Mouse (Mus musculus) midbrain, embryonic 16.5 days (tissue): ENCODE data around the gene Mecom. TPM values are rescaled to one million over a fixed set of nuclear protein-coding genes. Genes with fewer than 3 reads are reported as not detected.

ENCODE experiments used
- ATAC-seq: fragments of 200-750 bp; cut with Nextera tagmentation; 2 replicates; pipeline ENCODE4 v1.8.0; 2017; ENCODE audit warnings: moderate TSS enrichment
- H3K27ac ChIP-seq: fragments of 300-500 bp; sonication (generic); 2 replicates; pipeline ENCODE4 v1.5.1; 2014; ENCODE audit warnings: mild to moderate bottlenecking, low read length, mixed read lengths
- H3K27me3 ChIP-seq: fragments of 300-500 bp; sonication (generic); 2 replicates; pipeline ENCODE4 v1.6.1; 2014; ENCODE audit warnings: low read depth, low read length, mixed read lengths; ENCODE audit not compliant: control insufficient read depth, insufficient read depth
- H3K36me3 ChIP-seq: fragments of 300-500 bp; sonication (generic); 2 replicates; pipeline ENCODE4 v1.6.1; 2014; ENCODE audit warnings: mild to moderate bottlenecking, low read length, moderate library complexity, mixed read lengths; ENCODE audit not compliant: control insufficient read depth, insufficient read depth
- H3K4me1 ChIP-seq: fragments of 300-500 bp; sonication (generic); 2 replicates; pipeline ENCODE4 v1.6.1; 2014; ENCODE audit warnings: mild to moderate bottlenecking, low read length, mixed read lengths; ENCODE audit not compliant: control insufficient read depth, insufficient read depth
- H3K4me2 ChIP-seq: fragments of 300-500 bp; sonication (generic); 2 replicates; pipeline ENCODE4 v1.6.1; 2014; ENCODE audit warnings: mild to moderate bottlenecking, low read length, mixed read lengths
- H3K4me3 ChIP-seq: fragments of 300-500 bp; sonication (generic); 2 replicates; pipeline ENCODE4 v1.5.1; 2014; ENCODE audit warnings: low read depth, mild to moderate bottlenecking, low read length, moderate library complexity, mixed read lengths
- H3K9ac ChIP-seq: fragments of 300-500 bp; sonication (generic); 2 replicates; pipeline ENCODE4 v1.6.1; 2014; ENCODE audit warnings: low read depth, low read length, mixed read lengths
- H3K9me3 ChIP-seq: fragments of 300-500 bp; sonication (generic); replicated peaks from 2 replicates; pipeline ENCODE4 v1.6.1; 2014; ENCODE audit warnings: mild to moderate bottlenecking, low read length, mixed read lengths; ENCODE audit not compliant: control insufficient read depth, poor library complexity, severe bottlenecking
- WGBS: fragments of 180-500 bp; shearing (Covaris S2); extraction: QIAGEN DNeasy Blood & Tissue Kit; methylation state at CpG from one replicate; pipeline ENCODE4 v1.1.7; 2014; 5-methylcytosine and 5-hydroxymethylcytosine counted together
- polyA plus RNA-seq: library from polyadenylated mRNA; unstranded; fragments of >200 nt; fragmentation: Nextera tagmentation; extraction: Ambion mirVana; gene quantifications from 2 replicates; pipeline ENCODE4 v1.2.1, GENCODE M21; 2015

The Mecom gene
- polyA plus RNA-seq, 1 experiment from 2014 or later: 4.0 TPM

DNA sequence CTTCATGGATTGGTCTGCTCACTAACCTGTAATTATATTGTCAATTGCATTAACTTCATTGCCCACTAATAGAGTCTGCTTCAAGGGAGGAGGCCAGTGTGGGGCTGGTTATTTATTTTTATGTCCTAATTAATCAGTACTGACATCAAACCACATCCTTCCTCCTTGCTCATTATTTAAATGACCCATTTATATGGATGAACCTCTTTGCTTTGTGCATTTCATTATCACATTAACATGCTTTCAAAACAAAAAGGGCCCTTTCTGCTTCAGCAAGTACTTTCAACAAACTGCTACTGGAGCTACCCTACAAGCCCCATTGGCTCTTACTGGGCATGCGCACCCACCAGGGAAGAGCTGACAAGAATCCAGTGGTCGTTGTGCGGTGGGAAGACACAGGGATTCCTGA is 393.9 kb downstream of the Mecom start:
- WGBS: 43% methylated on average over 3 of the region's 3 CpGs
- H3K27ac ChIP-seq: no peak overlapping the region
- H3K27me3 ChIP-seq: no peaks in the 10 kb centered on the region
- H3K9ac ChIP-seq: no peak overlapping the region
- ATAC-seq: no peak
- no peaks in the 10 kb centered on the region for H3K9me3 ChIP-seq
- H3K4me1 ChIP-seq: 0 out of 2 replicates have a peak, but pooled peaks cover 2% of the 10 kb centered on the region
- H3K36me3 ChIP-seq: no peaks in the 10 kb centered on the region
- H3K4me2 ChIP-seq: no peak overlapping the region
- H3K4me3 ChIP-seq: no peak overlapping the region

DNA sequence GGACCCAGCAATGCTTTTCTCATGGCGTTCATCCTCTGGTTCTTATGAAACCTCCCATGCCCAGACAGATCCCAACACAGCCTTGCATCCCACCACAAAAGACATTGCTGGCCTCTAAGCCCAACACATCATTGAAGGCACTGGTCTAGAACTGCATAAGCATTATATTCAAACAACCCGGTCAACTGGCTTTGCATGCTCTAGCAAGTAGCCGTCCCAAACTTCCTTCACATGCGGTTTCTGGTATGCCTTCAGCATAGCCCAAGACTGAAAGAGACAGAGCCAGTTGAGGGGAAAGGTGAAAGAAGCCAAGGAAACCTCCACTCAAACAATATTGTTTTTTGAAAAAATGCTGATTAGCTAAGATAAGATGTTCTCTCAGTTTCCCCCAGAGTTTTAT is 397.7 kb downstream of the Mecom start:
- no peaks in the 10 kb centered on the region for H3K36me3 ChIP-seq
- no peak overlapping the region for H3K4me3 ChIP-seq
- WGBS: 92% methylated on average over 4 of the region's 4 CpGs
- no peaks in the 10 kb centered on the region for H3K27me3 ChIP-seq
- 0 out of 2 replicates have a peak, but pooled peaks cover 2% of the 10 kb centered on the region for H3K4me1 ChIP-seq
- no peak overlapping the region for H3K27ac ChIP-seq
- no peak overlapping the region for H3K9ac ChIP-seq
- no peak for ATAC-seq
- H3K4me2 ChIP-seq: no peak overlapping the region
- H3K9me3 ChIP-seq: no peaks in the 10 kb centered on the region

DNA sequence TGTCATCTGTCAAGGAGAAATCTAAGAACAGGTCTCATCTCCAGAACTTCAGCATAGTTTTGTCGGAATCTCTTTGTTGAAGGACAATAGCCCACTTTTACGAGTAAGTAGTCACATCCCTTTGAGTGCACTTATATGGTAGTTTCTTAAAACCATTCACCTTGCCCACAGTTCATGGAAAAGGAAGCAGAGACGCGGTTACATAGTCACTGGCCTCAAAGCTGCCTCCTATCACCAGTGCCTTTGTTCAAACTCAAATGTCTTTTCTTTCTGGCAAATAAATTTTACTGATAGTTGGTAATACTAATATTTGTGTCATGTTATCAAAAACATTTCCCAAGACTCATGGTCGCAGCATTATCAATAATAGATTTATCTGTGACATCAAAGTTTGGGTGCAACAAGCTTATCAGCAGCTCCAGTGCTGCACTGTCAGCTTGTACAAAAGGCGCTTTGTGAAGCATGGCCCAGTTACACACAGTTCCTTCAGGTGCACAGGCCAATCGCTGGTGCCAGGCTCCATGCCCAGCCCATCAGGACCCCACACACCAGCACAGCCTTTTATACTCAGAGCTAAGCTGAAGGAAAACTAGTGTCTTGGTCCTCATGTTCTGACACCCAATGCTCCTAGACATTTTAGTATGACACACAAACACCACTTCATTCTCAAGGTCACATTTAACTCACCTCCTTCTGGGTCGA is 399.3 kb downstream of the Mecom start:
- WGBS: 90% methylated on average over 8 of the region's 8 CpGs
- Histone ChIP-seq H3K4me2 (no peak overlapping the region), H3K27me3 (no peaks in the 10 kb centered on the region), H3K9me3 (no peaks in the 10 kb centered on the region), H3K27ac (no peak overlapping the region), H3K4me3 (no peak overlapping the region), H3K4me1 (no peaks in the 10 kb centered on the region), H3K36me3 (no peaks in the 10 kb centered on the region), H3K9ac (no peak overlapping the region)
- no peak for ATAC-seq

DNA sequence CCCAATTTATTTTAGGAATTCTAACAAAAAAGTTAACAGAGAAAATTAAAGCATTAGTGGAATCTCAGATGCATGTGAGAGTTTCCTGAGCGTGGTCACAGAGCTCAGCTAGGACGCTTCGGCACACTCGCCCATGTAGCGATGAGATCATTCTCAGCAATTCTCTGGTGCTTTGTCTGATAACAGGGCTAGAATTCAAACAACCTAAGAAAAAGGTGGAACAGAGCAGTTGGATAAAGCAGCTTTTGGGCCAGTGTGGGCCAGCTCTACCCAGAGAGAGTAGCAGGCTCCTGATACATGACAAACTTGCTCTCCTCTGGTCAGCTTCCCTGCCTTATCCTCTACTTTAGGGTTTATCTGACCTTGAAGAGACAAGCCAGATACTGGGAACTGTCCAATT is 402.8 kb downstream of the Mecom start:
- Histone ChIP-seq H3K4me3 (no peak overlapping the region), H3K27me3 (no peaks in the 10 kb centered on the region), H3K4me1 (no peaks in the 10 kb centered on the region), H3K4me2 (no peak overlapping the region), H3K36me3 (no peaks in the 10 kb centered on the region), H3K9ac (no peak overlapping the region), H3K27ac (no peak overlapping the region), H3K9me3 (no peaks in the 10 kb centered on the region)
- WGBS: 74% methylated on average over 5 of the region's 5 CpGs
- no peak for ATAC-seq

DNA sequence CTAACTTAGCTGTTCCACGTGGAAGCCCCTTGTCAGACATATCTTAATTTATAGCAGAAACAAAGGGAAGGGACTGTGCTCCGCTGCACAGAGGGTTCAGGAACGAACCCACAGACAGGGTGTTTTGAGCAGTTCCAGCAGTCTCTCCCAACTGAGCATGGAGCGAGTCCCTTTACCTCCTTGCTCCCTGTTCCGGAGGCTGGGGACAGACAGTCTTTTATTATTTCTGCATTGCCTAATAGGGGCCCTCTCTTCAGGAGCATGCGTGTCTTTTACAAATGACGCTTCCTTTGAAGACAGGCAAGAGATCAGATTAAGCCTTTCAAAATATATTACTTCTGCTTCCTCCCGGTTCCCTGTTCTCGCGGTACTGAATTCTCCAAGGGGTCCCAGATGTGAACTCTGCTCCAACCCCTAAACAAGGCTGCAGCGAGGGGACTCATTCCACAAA is 403.8 kb downstream of the Mecom start:
- no peak for ATAC-seq
- Histone ChIP-seq H3K4me1 (no peaks in the 10 kb centered on the region), H3K4me2 (no peak overlapping the region), H3K4me3 (no peak overlapping the region), H3K9me3 (no peaks in the 10 kb centered on the region), H3K9ac (no peak overlapping the region), H3K27ac (no peak overlapping the region), H3K27me3 (no peaks in the 10 kb centered on the region), H3K36me3 (no peaks in the 10 kb centered on the region)
- 16% methylated on average over 11 of the region's 11 CpGs for WGBS

DNA sequence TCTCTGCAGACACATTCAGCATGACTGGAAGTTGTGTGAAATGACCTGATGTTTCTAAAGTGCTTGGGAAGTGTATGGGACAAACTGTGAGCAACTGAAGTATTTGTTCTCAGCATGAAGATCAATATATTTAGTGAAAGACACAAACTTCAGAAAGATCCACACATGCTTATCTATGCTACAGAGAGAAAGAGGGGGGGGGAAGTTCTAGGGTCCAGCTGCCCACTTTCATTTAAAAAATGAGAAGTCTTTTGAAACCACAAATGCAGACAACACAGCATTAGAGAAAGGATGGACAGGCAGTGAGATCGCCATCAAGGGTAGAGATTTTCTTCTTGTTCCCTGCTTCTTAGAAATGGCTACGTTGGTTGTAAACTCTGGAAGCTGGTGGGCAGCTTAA is 404.4 kb downstream of the Mecom start:
- Histone ChIP-seq H3K9ac (no peak overlapping the region), H3K9me3 (no peaks in the 10 kb centered on the region), H3K4me3 (no peak overlapping the region), H3K4me1 (no peaks in the 10 kb centered on the region), H3K4me2 (no peak overlapping the region), H3K27me3 (no peaks in the 10 kb centered on the region), H3K27ac (no peak overlapping the region), H3K36me3 (no peaks in the 10 kb centered on the region)
- WGBS: 78% methylated on average over 2 of the region's 2 CpGs
- ATAC-seq: no peak

DNA sequence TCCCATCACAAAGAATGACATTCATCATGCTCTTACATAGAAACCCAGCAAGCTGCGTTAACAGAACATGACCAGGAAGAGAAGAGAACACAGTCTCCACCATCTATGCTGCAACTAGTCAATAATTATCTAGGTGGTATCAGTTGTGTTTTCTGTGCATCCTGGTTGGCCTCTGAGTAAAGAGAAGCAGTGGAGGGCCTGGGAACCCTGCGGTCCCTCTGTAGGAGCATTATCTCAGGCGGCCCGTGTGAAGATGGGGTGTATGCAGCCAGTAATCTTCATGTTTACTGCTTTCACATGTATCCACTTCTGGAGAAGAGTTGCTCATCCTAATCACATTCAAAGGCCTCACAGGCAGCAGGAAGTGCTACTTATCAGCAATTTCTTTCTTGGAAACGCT is 407.5 kb downstream of the Mecom start:
- Histone ChIP-seq H3K9ac (no peak overlapping the region), H3K4me3 (no peak overlapping the region), H3K9me3 (no peaks in the 10 kb centered on the region), H3K27ac (no peak overlapping the region), H3K27me3 (no peaks in the 10 kb centered on the region), H3K4me1 (no peaks in the 10 kb centered on the region), H3K36me3 (no peaks in the 10 kb centered on the region), H3K4me2 (no peak overlapping the region)
- no peak for ATAC-seq
- whole genome bisulfite sequencing: 87% methylated on average over 5 of the region's 5 CpGs

DNA sequence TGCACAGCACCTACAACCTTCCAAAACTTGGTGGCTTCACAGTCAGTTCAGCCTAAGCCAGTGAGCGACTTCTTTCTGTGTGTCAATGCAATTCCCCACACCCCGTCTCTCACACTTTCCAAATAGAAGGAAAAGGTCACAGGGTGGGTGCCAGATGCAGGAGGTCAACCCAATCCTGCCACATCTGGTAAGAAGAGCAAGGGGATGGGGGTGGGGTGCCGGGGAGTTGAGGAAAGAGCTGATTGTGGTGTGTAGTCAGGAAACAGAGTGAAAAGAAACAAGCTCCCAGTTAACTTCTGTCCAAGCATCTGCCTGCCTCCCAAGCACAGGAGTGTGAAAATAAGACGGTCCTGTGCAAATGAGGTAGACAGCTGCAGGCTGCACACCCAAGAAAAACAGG is 408.1 kb downstream of the Mecom start:
- Histone ChIP-seq H3K9me3 (no peaks in the 10 kb centered on the region), H3K27ac (no peak overlapping the region), H3K27me3 (no peaks in the 10 kb centered on the region), H3K36me3 (no peaks in the 10 kb centered on the region), H3K4me3 (no peak overlapping the region), H3K4me1 (no peaks in the 10 kb centered on the region), H3K4me2 (no peak overlapping the region), H3K9ac (no peak overlapping the region)
- ATAC-seq: no peak
- WGBS: 73% methylated on average over 4 of the region's 4 CpGs

DNA sequence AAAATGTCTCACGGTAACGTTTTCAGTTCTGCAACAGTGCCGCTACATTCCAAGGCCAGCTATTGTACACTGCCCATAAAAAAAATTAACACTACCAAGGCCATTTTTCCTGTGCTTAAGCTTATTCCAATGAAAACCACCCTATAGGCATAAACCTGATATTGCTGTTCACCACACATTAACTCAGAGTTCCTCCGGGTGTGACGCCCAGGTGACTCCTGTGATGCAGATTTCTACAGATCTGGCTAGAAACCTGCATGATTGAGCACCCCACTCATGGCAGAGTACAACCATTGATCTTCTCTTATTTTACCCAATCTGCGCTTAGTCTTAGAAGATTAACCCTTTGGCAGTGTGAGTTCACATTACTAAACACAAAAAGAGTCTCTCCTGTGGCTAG is 409.2 kb downstream of the Mecom start:
- ATAC-seq: no peak
- Histone ChIP-seq H3K4me3 (no peak overlapping the region), H3K9ac (no peak overlapping the region), H3K27me3 (no peaks in the 10 kb centered on the region), H3K4me1 (no peaks in the 10 kb centered on the region), H3K27ac (no peak overlapping the region), H3K36me3 (no peaks in the 10 kb centered on the region), H3K4me2 (no peak overlapping the region), H3K9me3 (no peaks in the 10 kb centered on the region)
- WGBS: 91% methylated on average over 6 of the region's 6 CpGs
